Mouse (Mus musculus) midbrain, embryonic 16.5 days (tissue): ENCODE data around the gene Kcng3. TPM values are rescaled to one million over a fixed set of nuclear protein-coding genes. Genes with fewer than 3 reads are reported as not detected.

Source experiments
- ATAC-seq: fragments of 200-750 bp; cut with Nextera tagmentation; 2 replicates; pipeline ENCODE4 v1.8.0; 2017; ENCODE audit warnings: moderate TSS enrichment
- H3K27ac ChIP-seq: fragments of 300-500 bp; sonication (generic); 2 replicates; pipeline ENCODE4 v1.5.1; 2014; ENCODE audit warnings: mild to moderate bottlenecking, low read length, mixed read lengths
- H3K27me3 ChIP-seq: fragments of 300-500 bp; sonication (generic); 2 replicates; pipeline ENCODE4 v1.6.1; 2014; ENCODE audit warnings: low read depth, low read length, mixed read lengths; ENCODE audit not compliant: control insufficient read depth, insufficient read depth
- H3K36me3 ChIP-seq: fragments of 300-500 bp; sonication (generic); 2 replicates; pipeline ENCODE4 v1.6.1; 2014; ENCODE audit warnings: mild to moderate bottlenecking, low read length, moderate library complexity, mixed read lengths; ENCODE audit not compliant: control insufficient read depth, insufficient read depth
- H3K4me1 ChIP-seq: fragments of 300-500 bp; sonication (generic); 2 replicates; pipeline ENCODE4 v1.6.1; 2014; ENCODE audit warnings: mild to moderate bottlenecking, low read length, mixed read lengths; ENCODE audit not compliant: control insufficient read depth, insufficient read depth
- H3K4me2 ChIP-seq: fragments of 300-500 bp; sonication (generic); 2 replicates; pipeline ENCODE4 v1.6.1; 2014; ENCODE audit warnings: mild to moderate bottlenecking, low read length, mixed read lengths
- H3K4me3 ChIP-seq: fragments of 300-500 bp; sonication (generic); 2 replicates; pipeline ENCODE4 v1.5.1; 2014; ENCODE audit warnings: low read depth, mild to moderate bottlenecking, low read length, moderate library complexity, mixed read lengths
- H3K9ac ChIP-seq: fragments of 300-500 bp; sonication (generic); 2 replicates; pipeline ENCODE4 v1.6.1; 2014; ENCODE audit warnings: low read depth, low read length, mixed read lengths
- H3K9me3 ChIP-seq: fragments of 300-500 bp; sonication (generic); replicated peaks from 2 replicates; pipeline ENCODE4 v1.6.1; 2014; ENCODE audit warnings: mild to moderate bottlenecking, low read length, mixed read lengths; ENCODE audit not compliant: control insufficient read depth, poor library complexity, severe bottlenecking
- WGBS: fragments of 180-500 bp; shearing (Covaris S2); extraction: QIAGEN DNeasy Blood & Tissue Kit; methylation state at CpG from one replicate; pipeline ENCODE4 v1.1.7; 2014; 5-methylcytosine and 5-hydroxymethylcytosine counted together
- polyA plus RNA-seq: library from polyadenylated mRNA; unstranded; fragments of >200 nt; fragmentation: Nextera tagmentation; extraction: Ambion mirVana; gene quantifications from 2 replicates; pipeline ENCODE4 v1.2.1, GENCODE M21; 2015

Kcng3 gene
- polyA plus RNA-seq, 1 experiment from 2014 or later, result 0.10 TPM

DNA sequence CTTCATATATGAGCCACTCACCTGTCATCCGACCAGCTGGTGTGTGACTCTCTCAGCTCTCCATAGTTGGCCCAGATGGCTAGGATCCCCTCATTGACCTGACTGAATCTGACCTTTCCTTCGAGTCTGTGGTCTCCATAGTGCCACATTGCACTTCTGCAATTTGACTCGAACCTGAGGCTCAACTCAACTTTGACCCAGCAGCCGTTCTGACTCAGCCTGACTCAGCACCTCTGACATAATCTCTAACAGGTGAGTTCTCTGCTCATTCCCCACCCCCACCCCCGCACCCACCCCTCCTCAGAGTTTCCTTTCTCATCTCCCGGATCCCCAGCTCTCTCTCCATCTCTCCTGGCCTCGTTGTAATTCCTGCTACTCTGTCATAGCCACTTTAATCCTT is 4.7 kb upstream of the Kcng3 start:
- WGBS, result 86% methylated on average over 7 of the region's 7 CpGs
- Histone ChIP-seq H3K4me1 (peaks cover 16% of the 10 kb centered on the region), H3K9ac (no peak overlapping the region), H3K4me3 (no peak overlapping the region), H3K4me2 (no peak overlapping the region), H3K9me3 (no peaks in the 10 kb centered on the region), H3K27ac (no peak overlapping the region), H3K36me3 (no peaks in the 10 kb centered on the region), H3K27me3 (peaks cover 9% of the 10 kb centered on the region)
- ATAC-seq, result no peak

- H3K4me2 ChIP-seq, result peak overlapping the region; percentile 78
- WGBS, result under 1% methylated on average over 24 of the region's 24 CpGs
- H3K9me3 ChIP-seq, result no peaks in the 10 kb centered on the region
- H3K36me3 ChIP-seq, result no peaks in the 10 kb centered on the region
- no peak overlapping the region for H3K27ac ChIP-seq
- H3K4me1 ChIP-seq, result peaks cover 23% of the 10 kb centered on the region
- H3K4me3 ChIP-seq, result peak overlapping the region; percentile 56
- peak; percentile 43 for ATAC-seq
- peak overlapping the region; percentile 43; the same call in 1 of the 2 replicates for H3K9ac ChIP-seq
- H3K27me3 ChIP-seq, result peaks cover 35% of the 10 kb centered on the region
Measured at GRCm38 (mm10) chr17:83632653-83633570, 1.2 kb upstream of the Kcng3 start.

- H3K9ac ChIP-seq, result peak overlapping the region; percentile 59
- 4% methylated on average over 99 of the region's 109 CpGs for WGBS
- H3K4me3 ChIP-seq, result peak overlapping the region; percentile 56
- no peaks in the 10 kb centered on the region for H3K36me3 ChIP-seq
- ATAC-seq, result peak; percentile 29; the same call in 1 of the 2 replicates
- peaks cover 23% of the 10 kb centered on the region for H3K4me1 ChIP-seq
- H3K4me2 ChIP-seq, result peak overlapping the region; percentile 78
- peaks cover 38% of the 10 kb centered on the region for H3K27me3 ChIP-seq
- no peak overlapping the region for H3K27ac ChIP-seq
- H3K9me3 ChIP-seq, result no peaks in the 10 kb centered on the region
Measured at GRCm38 (mm10) chr17:83630787-83631678, 662 bp downstream of the Kcng3 start.

- Histone ChIP-seq H3K9ac (peak overlapping the region; percentile 32; the same call in 1 of the 2 replicates), H3K9me3 (no peaks in the 10 kb centered on the region), H3K36me3 (no peaks in the 10 kb centered on the region), H3K4me1 (no peaks in the 10 kb centered on the region), H3K4me3 (no peak overlapping the region), H3K4me2 (peak overlapping the region; percentile 27), H3K27me3 (no peaks in the 10 kb centered on the region), H3K27ac (no peak overlapping the region)
- ATAC-seq, result no peak
- 36% methylated on average over 11 of the region's 11 CpGs for WGBS
Measured at GRCm38 (mm10) chr17:83613907-83614306, 17.8 kb downstream of the Kcng3 start.

DNA sequence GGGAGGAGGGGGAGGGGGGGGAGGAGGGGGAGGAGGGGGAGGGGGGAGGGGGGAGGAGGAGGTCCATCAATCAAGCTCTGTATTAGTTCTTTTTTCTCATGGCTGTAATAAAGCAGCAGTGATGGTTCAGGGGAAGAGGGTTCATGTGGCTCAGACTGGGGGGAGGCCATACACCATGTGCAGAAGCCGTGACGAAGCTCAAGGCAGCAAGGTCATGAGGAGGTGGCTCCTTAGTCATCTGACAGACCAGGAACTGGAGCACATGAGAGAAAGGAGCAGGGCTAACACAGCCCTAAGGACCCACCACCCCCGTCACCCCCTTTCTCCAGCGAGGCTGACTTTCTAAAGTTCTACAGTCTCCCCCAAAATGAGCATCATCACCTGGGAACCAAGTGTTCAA is 22.2 kb downstream of the Kcng3 start:
- no peaks in the 10 kb centered on the region for H3K4me1 ChIP-seq
- H3K9me3 ChIP-seq, result no peaks in the 10 kb centered on the region
- no peak overlapping the region for H3K4me2 ChIP-seq
- no peak overlapping the region for H3K4me3 ChIP-seq
- no peaks in the 10 kb centered on the region for H3K27me3 ChIP-seq
- no peak overlapping the region for H3K9ac ChIP-seq
- H3K27ac ChIP-seq, result no peak overlapping the region
- H3K36me3 ChIP-seq, result no peaks in the 10 kb centered on the region
- no peak for ATAC-seq
- 88% methylated on average over 4 of the region's 4 CpGs for WGBS

GRCm38 (mm10) chr17:83600976-83601375 is 30.7 kb downstream of the Kcng3 start:
- Histone ChIP-seq H3K27me3 (no peaks in the 10 kb centered on the region), H3K9me3 (0 out of 2 replicates have a peak, but pooled peaks cover 6% of the 10 kb centered on the region), H3K27ac (no peak overlapping the region), H3K4me3 (no peak overlapping the region), H3K4me2 (no peak overlapping the region), H3K9ac (no peak overlapping the region), H3K4me1 (no peaks in the 10 kb centered on the region), H3K36me3 (no peaks in the 10 kb centered on the region)
- WGBS, result 88% methylated on average over 12 of the region's 12 CpGs
- ATAC-seq, result no peak

DNA sequence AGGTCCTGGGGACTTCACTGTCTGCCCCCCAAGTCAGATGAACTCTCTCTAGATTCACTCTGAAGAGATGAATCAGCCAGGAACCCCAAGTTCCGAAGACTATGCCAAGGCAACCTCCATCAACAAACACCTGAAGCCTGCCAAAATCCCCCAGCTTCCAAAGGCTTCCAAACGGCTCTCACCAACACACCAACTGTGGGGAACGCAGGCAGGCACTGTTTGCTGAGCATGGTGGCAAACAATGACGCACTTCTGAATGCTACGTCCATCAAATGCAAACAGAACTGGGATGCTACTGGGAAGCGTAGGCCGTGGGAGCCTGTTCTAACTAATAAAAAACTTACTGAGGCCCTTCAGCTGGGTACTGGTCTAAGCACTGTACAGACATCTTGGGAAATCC is 35.7 kb downstream of the Kcng3 start:
- Histone ChIP-seq H3K9me3 (no peaks in the 10 kb centered on the region), H3K4me2 (no peak overlapping the region), H3K4me3 (no peak overlapping the region), H3K4me1 (no peaks in the 10 kb centered on the region), H3K27ac (no peak overlapping the region), H3K27me3 (no peaks in the 10 kb centered on the region), H3K36me3 (no peaks in the 10 kb centered on the region), H3K9ac (no peak overlapping the region)
- WGBS, result 80% methylated on average over 7 of the region's 7 CpGs
- ATAC-seq, result no peak

DNA sequence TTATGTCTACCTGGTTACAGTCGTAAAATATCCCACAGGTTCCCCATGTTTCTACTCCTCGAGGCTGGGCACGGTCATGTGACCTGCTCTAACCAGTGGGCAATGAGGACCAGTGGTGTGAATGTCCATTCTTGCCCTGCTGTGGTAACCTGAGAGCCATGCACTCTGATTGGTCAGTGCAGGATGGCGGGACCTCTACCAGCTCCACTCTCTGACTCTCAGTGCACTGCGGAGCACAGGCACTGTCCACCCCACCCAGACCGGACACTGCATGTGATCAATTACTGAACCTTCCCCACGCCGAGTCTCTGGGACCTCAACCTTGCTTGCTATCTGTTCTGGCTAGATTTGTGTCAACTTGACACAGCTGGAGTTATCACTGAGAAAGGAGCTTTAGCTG is 37.2 kb downstream of the Kcng3 start:
- Histone ChIP-seq H3K27me3 (no peaks in the 10 kb centered on the region), H3K9ac (no peak overlapping the region), H3K27ac (no peak overlapping the region), H3K36me3 (no peaks in the 10 kb centered on the region), H3K4me1 (no peaks in the 10 kb centered on the region), H3K4me3 (no peak overlapping the region), H3K4me2 (no peak overlapping the region), H3K9me3 (no peaks in the 10 kb centered on the region)
- no peak for ATAC-seq
- 80% methylated on average over 8 of the region's 8 CpGs for WGBS
